ENCODE assay signal across 7 mouse cellular contexts in the genomic region with DNA sequence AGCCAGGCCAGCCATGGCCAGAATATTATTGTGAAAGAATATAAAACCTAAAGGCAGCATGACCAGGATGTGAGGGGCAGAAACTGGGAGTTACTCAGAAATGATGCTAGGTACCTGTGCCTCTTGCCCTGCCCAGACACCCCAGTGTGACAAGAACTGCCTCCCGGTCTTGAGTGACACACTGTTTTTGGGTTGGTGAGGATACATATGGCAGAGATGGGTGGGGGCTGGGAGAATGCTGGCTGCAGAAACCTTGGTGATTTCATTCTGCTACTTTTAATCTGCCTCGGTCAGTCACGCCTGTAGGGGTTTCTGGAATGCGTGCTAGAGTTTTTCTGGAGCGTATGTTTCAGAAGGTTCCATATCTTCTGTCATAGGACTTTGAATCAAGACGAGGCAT.
"Had no signal": no experiment of that assay in that cellular context is flagged by ENCODE, and none has a peak within 500 bp of the region (broad histone marks: within the 10 kb centered on the region; RNA-seq: fewer than 3 reads in every experiment).

No protein-coding gene starts in this region.

- DNase-seq: kidney, postnatal 10 days; kidney, postnatal 4 days; lung, adult 18-20 months; retina, postnatal 1 day; thymus, adult 2 months; thymus, postnatal 25 days had no signal

- ATAC-seq: midbrain, embryonic 16.5 days had no signal
